Mouse (Mus musculus) frontal cortex, postnatal 10 days (tissue): ENCODE data around the gene Prr5.

Experiments
- DNase-seq, 2 experiments: peaks; one replicate each; pipeline ENCODE4 v3.0.0; 2022; ENCODE audit warnings: low spot score in 2 of 2, mixed read lengths in 1 of 2

The Prr5 gene

DNA sequence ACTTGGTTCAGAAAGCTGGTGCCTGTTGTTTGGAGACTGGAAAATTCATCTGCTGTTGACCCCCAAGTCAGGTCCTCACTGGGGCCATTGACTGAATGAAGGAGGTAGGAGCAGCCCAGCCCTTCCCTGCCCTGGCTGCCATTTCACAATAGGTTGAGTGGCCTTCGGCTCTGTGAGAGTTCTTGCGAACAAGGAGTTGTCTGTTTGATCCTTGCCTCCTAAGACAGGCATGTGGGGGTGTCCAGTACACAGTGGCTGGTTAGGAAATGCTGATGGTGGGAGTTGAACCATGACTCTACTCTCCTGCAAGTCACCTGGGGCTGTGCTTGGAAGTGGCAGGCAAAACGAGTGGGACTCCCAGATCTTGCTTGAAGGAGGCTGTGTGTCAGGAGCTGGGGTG, 10.4 kb downstream of the Prr5 start:
- DNase-seq: no peak

DNA sequence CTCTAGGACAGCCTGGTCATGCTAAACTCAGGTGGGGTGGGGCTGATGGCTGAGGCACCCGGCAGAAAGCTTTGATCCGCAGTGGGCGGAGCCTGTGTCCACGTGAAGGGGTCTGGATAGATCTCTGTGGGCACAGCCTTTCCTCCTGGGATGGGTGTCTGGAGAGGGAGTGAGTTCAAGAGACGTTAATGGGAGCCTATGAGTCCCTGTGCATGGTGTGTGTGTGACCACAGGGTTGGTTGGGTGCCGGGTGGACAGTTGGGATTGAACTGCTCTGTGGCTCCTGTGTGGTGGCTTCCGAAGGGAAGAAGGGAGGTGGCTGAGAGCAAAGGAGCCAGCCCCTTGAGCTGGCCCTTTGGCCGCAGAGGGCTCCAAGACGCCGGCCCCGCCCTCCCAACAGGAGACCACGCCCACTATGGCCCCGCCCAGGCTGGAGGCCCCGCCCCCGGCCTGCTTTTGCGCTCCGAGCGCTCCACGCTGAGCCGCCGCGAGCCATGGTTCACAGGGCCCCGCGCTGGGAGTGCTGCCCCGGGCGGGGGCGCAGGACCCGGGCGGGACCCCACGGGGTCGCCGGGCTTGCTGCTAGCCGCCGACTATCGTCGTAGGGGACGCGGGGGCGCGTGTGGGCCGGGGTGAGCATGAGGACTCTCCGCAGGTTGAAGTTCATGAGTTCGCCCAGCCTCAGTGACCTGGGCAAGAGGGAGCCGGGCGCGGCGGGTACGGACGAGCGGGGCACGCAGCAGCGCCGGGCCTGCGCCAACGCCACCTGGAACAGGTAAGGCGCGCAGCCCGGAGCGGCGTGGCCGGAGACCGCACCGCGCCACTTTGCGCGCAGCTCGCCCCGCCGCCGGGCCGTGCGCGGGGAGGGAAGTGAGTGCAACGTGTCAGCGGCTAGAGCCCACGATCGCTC, 11.4 kb downstream of the Prr5 start:
- peak in 1 of 2 experiments; percentile 70 for DNase-seq

DNA sequence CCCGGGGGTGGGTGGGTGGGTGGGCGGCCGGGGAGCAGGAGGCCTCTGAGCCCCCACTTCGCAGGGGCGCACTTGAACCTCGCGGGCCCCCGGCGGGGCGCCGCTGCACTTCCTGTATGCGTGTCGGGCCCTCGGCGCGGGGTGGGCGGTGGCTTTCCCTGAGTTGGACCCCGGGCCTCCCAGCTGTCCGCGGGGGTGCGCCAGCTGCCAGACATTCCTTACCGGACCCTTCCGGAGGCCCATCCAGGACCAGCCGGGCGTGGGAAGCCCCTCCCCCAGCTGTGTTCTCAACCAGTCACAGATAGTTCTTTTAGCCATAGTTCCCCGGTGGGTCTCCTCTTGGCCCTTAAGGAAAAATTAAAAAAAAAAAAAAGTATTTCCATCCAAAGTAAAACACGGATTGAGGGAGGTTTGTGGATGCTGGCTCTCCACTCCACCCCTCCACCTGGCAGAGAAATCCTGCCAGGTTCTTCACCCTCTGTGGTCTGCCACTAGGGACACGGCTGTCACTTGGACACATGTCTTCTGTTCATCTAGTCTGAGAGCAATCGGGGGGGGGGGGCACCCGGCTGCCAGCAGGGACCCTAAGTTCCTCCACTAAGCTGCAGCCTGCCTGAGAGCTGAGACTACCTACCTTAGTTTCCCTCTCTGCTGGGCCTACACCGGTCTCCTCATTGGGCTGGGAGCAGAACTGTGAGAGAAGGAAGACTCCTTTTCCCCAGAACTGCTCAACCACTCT, 12.2 kb downstream of the Prr5 start:
- peak in 1 of 2 experiments; percentile 46 for DNase-seq

DNA sequence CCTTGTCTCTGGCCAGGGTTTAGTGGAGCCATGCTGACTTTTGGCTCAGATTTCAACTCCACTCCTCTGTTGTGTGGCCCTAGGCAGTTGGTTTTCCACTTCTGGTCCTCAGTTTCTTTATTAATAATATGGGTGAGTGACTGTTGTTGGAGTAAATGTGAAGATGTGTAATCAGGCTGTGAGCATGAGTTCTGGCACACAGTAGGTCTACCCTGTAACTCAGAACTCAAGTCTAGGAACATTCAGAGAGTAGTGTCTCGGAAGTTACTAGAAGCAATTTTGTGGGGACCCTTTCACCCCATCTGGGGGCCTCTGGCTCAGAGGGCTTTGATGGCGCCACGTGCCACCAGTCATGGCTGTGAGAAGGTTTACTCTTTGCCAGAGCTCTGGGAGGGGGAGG, 12.8 kb downstream of the Prr5 start:
- DNase-seq: no peak

DNA sequence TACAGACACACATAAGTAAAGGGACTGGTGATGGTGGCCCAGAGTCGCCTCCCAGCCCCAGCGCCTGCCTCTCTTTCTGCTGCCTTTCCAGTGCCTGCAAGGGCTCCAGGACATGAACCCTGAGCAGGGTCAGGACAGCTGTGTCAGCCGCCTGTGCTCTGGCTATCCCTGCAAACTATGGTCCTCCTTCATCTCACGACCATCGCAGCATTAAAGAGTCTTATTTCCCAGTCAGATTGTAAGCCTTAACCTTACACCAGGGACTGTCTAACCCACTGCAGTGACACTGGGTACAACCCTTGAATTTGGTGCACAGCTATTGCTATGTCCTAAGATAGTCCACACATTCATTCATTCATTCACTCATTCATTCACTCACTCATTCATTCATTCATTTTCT, 13.4 kb downstream of the Prr5 start:
- DNase-seq: no peak

DNA sequence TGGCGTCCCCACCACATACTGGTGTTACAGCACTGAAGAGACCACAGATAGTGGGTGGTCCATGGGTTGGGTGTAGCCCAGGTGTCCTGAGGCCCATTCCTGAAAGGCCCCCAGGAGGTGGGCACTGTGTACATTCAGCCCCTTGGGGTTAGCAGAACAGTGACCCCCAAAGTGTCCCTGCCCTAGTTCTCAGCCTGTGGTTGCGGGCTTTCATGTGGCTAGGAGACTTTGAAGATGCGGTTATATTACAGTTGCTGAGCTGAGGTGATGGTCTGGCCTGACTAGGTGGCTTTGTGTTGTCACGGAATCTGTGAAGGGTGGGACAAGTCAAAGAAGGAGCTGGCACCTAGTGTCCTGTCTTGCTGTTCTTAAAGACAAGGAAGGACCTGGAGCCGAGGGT, 15.1 kb downstream of the Prr5 start:
- no peak for DNase-seq

DNA sequence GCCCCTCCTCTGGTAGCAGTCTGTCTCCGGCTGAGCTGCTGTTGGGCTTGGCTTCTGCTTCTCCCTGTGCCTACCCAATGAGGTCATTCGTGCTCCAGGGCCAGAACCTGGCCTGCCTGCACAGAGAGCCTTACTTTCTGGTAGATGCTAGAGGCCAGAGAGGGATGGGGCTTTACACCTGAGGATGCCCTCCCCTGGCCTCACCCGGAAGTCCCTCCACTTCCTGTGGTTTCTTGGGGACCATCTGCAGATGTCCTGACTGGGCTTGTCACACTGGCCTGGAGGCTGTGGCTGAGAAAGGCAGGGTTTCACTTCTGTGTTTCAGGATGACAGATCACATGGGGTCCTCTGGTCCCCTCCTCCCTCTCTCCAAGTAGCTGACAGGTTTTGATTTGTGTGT, 16.0 kb downstream of the Prr5 start:
- no peak for DNase-seq

DNA sequence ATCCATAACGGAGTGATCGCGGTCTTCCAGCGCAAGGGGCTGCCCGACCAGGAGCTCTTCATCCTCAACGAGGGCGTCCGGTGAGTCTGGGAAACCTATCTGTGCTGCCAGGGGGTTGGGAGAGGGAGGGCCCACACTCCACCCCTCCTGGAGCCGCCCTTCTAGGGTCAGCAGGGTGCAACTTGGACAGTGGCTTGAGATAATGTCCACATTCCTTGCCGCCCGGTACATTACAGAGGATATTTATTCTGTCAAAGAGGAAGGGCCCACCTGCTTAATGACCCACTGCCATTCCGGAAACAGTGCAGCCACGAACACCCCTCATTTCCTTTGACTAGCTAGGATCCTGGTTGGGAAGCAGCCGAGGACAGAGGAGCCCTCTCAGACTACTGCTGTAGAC, 18.5 kb downstream of the Prr5 start:
- DNase-seq: no peak

DNA sequence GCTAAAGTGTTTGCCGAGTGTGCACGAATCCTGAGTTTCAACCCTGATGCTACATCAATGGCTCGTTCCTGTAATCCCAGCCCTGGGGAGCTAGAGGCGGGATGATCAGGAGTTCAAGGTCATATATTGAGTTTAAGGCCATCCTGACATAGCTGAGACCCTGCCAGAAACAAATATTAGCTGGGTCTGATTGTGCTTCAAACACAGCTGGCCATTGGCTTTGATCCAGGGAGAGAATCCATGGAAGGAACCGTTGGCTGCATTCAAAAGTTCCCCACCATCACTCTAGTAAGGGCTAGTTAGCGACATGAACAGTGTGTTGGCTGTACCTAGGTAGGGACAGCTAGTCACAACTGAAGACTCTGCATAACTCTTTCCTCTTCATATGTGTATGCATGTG, 19.9 kb downstream of the Prr5 start:
- DNase-seq: no peak

DNA sequence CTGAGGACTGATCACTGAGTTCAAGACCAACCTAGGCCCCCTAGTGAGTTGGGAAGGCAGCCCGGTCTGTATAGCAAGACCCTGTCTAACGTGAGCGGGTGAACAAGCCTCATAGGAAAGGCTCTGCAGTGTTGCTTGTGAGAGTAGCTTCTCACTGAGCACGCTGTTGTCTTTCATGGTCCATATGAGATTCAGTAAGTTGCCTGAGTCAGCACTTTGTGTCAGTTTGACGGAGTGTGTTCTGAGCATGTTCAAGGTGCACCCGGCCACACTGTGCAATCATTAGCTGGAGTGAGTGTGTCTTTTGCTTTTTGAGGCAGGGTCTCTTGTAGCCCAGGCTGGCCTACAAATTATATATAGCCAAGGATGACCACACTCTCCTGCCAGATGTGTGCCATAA, 22.1 kb downstream of the Prr5 start:
- no peak for DNase-seq

DNA sequence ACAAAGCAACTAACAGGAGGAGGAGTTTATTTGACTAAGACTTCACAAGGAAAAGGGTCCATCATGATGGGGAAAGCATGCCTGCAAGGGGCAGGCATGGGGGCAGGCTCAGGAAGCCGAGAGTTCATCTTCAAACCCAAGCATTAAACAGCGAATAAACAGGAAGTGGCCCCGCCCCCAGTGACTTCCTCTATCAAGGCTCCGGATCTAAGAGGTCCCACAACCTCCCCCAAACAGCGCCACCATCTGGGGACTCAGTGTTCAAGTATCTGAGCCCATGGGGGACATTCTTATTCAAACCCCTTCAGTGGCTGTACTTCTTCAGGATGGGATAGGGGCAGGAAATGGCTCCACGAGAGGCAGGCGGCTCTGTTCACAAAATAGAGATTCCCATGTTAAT, 23.2 kb downstream of the Prr5 start:
- no peak for DNase-seq

DNA sequence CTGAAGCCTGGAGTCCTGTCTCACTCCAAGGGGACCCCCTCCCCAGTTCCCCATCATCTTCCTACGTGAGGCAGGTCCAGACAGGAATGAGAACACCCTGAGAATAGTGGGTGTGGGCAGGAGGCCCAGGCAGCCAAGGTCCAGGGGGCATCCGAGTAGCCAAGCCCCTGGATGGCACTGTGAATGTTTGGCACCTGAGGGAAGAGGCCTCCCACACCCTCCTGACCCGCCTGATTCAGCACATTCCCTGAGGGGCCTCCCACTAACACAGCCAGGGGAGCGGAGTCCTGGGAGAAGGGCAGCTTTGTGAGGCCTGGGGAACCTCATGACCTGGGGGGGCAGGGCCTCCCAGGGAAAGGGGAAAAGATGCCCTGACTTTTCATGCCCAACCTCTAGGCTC, 26.6 kb downstream of the Prr5 start:
- no peak for DNase-seq

DNA sequence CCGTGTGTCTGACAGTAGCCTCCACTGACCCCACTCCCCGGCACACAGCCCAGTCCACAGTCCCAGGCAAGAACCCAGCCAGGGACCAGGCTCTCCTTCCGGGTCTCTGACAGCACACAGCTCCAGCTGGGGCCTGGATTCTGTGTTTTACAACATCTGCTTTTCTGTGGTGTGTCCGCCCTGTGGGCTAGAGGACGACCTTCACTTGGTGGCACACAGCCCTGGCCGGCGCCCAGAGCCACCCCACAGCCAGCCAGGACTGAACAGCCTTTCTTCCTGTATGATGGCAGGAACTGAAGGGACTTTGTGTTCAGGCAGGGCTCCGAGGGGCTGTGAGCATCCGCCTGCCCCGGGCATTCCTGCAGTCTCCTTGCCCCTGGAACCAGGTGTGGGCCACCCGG, 28.2 kb downstream of the Prr5 start:
- peak; percentile 60 to 78 for DNase-seq

DNA sequence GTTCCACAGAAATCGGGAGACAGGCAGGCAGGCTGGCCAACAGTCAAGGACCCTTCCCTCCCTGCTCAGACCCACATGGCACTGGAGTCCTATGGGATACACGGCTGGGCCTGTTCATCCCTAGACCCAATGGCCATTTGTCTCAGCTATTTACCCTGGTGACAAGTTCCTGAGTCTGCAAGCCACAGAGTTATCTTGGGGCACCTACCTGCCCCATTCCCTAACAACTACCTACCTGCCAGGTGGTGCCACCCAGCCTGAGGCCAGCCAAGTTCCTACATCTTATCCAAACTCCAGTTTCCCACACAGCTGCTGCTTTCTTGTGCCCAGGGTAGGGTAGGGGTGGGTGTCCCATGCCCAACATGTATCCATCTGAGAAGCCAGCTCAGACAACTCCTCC, 28.8 kb downstream of the Prr5 start:
- no peak for DNase-seq

DNA sequence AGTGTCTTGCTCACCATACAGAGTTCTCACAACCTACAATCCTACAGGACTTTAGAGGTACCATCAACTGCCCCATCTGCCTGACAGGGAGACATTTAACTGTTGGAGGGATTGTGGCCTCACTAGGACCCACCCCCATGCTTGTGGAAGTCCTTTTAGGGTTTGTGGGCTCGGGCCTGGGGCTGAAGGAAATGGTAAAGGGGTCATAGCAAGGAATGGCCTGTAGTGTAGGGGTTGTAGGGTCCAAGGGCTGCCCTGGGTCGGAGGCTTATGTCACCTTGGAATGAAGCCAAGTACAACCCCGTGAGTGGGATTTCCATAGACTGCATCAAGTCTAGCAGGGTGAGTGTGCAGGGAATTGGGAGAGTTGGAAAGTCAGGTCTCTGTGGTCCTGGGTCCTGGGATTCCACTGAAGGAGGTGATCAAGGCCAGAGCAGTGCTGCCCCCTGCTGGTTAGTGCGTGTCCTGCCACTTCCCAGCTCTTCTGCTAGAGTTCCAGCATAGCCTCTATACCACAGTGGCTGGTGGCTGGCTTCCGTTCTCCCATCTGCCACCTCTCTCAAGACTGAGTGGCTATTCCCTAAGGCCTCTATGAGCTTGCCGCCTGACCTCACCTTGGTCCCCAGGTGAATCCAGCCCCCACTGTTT, 30.9 kb downstream of the Prr5 start:
- peak in 1 of 2 experiments; percentile 53 for DNase-seq

DNA sequence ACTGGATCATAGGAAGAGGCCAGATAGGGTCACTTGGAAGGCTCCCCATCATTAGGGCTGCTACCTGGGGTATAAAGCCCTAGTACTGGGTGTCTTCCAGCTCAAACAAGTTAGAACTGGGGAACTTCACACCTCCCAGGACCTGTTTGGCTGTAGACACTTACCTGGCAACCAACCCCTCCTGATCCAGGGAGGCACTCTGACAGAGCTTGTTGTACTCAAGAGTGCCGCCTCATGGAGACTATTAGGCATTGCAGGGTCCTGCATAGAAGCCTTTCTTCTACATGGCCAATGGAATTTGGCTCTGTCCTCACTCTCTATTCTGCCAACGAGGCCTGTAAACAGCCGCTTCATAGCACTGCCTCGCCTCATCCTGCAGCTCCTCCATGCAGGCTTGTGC, 32.5 kb downstream of the Prr5 start:
- peak in 1 of 2 experiments; percentile 30 for DNase-seq

DNA sequence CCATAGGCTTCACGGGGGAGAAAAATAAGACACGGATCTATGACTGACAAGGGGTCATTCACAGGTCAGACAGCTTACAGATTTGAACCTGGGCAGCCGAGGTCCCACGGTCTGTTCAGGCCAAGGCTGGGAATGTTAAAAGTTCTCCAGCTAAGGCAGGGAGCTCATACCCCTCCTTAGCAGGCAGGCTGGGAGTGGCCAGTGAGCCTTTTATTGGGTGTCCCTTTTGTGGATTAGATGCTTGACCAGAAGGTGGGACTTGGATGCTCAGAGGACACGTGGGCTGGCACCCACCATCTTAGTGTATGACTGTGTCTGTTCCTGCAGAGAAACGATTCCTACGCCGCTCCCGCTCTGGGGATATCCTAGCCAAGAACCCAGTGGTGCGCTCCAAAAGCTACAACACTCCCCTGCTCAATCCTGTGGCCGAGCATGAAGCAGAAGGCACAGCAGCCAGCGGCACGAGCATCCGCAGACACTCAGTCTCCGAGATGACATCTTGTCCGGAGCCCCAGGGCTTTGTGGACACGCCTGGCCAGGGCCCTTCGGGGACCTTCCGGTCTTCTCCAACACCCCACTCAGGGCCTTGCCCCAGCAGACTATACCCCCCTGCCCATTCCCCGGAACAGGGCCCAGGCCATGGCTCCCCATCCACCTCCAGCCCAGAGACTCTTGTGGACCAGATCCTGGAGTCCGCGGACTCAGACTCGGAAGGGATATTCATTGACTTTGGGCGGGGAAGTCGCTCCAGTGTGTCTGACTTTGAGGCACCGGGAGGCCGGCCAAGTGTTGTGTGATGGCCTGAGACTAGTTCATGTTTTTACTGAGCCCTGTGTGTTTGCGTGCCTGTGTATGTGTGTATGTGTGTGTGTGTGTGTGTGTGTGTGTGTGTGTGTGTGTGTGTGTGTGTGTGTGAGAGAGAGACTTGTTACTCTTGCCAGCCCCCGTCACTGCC, 33.2 kb downstream of the Prr5 start:
- no peak for DNase-seq

DNA sequence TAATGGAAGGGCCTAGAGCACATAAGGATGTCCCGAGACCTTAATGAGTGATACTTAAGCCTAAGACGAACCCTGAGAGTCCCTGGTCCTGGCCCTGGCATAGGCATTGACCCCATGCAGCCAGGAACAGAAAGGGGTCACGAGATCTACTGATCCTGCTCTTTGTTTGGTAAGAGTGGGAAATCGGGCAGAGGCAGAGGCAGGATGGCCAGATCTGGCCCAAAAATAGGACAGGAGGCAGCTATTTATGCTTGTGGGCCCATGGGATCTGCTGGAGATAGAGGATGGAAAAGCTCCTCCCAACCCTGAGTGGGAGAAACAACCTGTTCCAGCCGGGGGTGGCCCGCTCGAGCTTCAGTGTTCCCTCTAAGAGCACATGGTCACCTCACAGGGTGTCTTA, 34.6 kb downstream of the Prr5 start:
- no peak for DNase-seq

DNA sequence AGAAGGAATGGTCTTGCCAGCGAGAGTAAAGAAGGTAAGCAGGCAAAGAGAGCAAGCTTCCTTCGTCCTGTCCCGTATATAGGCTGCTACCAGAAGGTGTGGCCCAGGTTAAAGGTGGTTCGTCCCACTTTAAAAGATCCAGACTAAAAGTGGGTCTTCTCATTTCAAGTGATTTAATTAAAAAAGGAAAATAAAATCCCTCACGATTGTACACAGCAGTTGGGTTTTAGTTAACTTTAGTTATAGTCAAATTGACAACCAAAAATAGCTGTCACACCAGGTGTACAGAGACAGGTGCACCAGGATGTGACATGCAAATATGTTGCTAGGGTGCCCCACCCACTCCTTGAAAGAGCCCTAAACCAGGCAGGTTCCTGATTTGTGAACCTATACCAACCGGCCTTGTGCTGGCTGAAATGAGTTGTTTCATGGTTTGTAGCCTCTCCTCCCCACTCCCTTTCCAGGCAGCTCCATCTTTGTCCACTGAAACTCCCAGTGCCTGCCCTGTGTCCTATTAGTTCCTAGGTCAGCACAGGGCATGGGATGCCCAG, 36.0 kb downstream of the Prr5 start:
- no peak for DNase-seq

DNA sequence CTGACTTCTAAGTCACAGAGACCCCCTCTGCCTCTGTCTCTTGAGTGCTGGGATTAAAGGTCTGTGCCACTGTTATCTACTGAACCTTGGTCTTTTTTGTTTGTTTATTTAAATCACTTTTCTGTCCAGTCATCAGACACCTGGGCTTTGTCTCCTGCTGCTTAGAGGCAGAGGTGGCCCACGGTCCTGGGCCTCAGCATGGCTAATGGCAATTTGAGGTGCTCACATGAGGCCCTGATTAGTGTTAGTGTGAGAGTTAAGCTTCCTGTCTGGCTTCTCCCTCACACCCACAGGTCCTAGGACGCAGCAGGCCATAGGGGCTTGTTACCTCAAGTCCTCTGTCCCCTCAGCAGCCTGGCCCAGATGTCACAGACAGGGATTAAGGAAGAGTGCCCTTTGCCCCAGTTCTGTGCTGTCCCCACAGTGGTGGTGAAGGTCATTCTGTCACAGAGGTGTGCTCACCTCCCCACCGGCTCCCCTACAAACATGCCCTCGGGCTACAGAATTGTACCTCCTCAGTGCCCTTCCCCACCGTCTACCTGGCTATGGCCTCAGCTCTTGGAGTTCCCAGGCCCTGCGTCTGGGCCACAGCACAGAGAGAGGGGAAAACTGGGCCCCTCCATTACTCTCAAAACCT, 37.7 kb downstream of the Prr5 start:
- no peak for DNase-seq
